Mouse (Mus musculus) myocyte (in vitro differentiated cells): Measurements from ENCODE around the gene Pacrg.
A peak's percentile ranks its signal among the peaks of the same experiment; 100 is the strongest.

Source experiments
- CEBPB ChIP-seq: IDR thresholded peaks from 2 replicates; pipeline ENCODE4 v1.6.1; 2011; ENCODE audit warnings: mild to moderate bottlenecking, moderate library complexity; ENCODE audit not compliant: poor library complexity, insufficient read depth, severe bottlenecking
- E2F4 ChIP-seq: IDR thresholded peaks from one replicate; pipeline ENCODE4 v1.6.1; 2011; ENCODE audit warnings: mild to moderate bottlenecking, control low read depth, moderate library complexity; ENCODE audit not compliant: insufficient read depth
- MAX ChIP-seq: IDR thresholded peaks from one replicate; pipeline ENCODE4 v1.6.1; 2011; ENCODE audit warnings: low read depth, mild to moderate bottlenecking, control low read depth
- POLR2A ChIP-seq: IDR thresholded peaks from one replicate; pipeline ENCODE4 v1.6.1; 2011; ENCODE audit warnings: low read depth, mild to moderate bottlenecking, control low read depth, moderate library complexity; ENCODE audit not compliant: insufficient read length
- POLR2AphosphoS2 ChIP-seq: IDR thresholded peaks from one replicate; pipeline ENCODE4 v1.6.1; 2011; ENCODE audit warnings: low read depth, control low read depth; ENCODE audit not compliant: insufficient read length
- TCF12 ChIP-seq: IDR thresholded peaks from one replicate; pipeline ENCODE4 v1.6.1; 2011; ENCODE audit warnings: mild to moderate bottlenecking, control low read depth; ENCODE audit not compliant: poor library complexity, insufficient read depth, severe bottlenecking
- TCF3 ChIP-seq: IDR thresholded peaks from one replicate; pipeline ENCODE4 v1.6.1; 2011; ENCODE audit warnings: low read depth, control low read depth; ENCODE audit not compliant: insufficient read length
- USF1 ChIP-seq: IDR thresholded peaks from one replicate; pipeline ENCODE4 v1.6.1; 2011; ENCODE audit warnings: low read depth, mild to moderate bottlenecking, control low read depth, moderate library complexity

DNA sequence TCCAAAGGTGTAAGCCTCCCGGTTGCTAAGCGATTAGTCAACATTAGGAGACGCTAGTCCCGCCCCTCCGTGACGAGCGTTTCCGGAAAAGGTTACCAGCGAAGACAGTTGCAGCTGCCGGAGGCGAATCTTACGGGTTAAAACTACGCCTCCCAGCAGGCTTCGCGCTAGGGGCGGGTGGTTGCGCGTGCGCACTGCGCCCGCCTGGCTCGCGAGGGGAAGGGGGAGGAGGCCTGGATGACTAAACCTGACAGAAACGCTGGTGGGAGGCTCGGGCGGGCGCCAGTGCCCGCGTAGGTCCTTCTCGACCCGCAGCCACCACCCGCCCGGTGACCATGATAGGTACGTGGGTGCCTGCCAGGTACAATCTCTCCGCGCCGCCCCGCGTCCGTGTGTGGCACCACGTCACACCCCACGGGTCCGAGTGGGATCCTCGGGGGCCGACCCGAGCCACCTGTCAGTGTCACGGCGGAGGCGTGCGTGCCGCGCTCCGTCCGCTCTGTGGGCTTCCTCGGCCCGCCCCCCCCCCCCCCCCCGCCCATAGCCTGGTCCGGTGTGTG is at the start of gene Pacrg, which contains the start of gene Prkn:
- TF ChIP-seq USF1 = no peak
- peak; percentile 69 for TF ChIP-seq POLR2A
- peak; percentile 65 for TF ChIP-seq POLR2AphosphoS2
- no peak for TF ChIP-seq TCF3
- TF ChIP-seq E2F4 = no peak
- no peak for TF ChIP-seq MAX
- TF ChIP-seq CEBPB = no peak
- TF ChIP-seq TCF12 = no peak
